Mouse (Mus musculus) B cell, adult 2 months (primary cell): ENCODE data around the gene Naaladl2.
"Not testable (repeated sequence)": the region's sequence is repeated elsewhere in the genome, so short reads cannot be mapped to it uniquely, and the experiment has no call there.

Source experiments
- DNase-seq, 2 experiments: peaks; one replicate each; pipeline ENCODE4 v3.0.0; 2022

Naaladl2 gene

DNA sequence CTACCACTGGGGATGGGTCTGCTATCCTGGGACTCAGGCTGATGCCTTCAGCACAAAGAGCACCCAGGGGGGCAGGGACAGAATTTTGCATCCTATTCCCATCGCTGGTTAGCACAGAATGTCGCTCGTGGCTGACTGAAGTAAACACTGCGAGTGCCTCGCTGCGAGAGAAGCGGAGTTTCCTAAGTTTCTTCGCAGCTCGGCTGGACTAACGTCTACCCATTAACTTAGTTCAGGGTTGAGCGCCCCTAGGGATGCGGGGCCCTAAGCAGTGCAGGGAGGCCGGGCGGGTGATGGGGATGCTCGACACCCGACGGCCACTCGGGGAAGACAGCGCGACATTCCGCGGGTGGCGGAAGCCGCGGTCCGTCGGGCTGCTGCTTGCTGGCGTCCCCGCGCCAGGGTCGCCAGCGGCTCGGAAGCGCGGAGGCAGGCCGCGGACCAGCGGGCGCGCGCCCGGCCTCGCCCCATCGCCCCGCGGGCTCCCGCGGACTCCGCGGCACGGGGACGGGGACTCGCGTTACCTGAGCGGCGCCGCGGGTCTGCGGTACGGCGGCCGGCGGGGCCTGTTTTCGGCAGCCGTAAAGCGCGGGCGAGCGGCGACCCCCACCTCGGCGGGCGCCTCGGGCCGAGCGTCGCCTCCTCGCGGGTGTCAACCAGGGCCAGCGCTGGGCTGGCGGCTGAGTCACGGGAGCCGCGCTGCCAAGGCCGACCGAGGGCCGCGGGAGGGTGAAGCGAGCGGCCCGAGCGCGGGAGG lies at the start of gene Naaladl2:
TSS of gene Naaladl2 (minus strand) at position 707 of the 757 bp plus-strand sequence.
- DNase-seq = no peak

GRCm38 (mm10) chr3:25151721-25152120 lies 7.7 kb upstream of the Naaladl2 start:
- DNase-seq = no peak

DNA sequence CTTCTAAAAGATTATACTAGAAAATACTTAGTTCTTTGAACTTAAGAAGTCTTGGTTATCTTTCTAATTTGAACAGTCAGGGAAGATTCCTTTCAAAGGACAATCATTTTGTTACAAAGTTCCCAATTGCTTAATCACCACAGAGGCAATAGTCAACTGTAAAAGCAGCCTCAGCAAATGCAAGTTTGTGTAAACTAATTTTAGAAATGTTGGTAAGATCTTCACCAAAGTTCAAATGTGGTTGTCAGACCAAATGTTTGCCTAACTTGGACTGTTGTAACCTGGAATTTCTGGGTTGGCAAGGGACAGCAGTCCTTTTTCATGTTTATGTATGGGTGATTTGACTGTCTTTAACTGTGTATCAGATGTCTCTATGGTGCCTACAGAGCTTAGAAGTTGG lies 3.2 kb upstream of the Naaladl2 start:
- no peak for DNase-seq

- no peak for DNase-seq
Observed at GRCm38 (mm10) chr3:25144961-25145697, 1.1 kb upstream of the Naaladl2 start.

GRCm38 (mm10) chr3:25143111-25143510 lies 950 bp downstream of the Naaladl2 start:
- no peak for DNase-seq

GRCm38 (mm10) chr3:25131848-25132247 lies 12.2 kb downstream of the Naaladl2 start:
- no peak for DNase-seq

GRCm38 (mm10) chr3:25127864-25128263 lies 16.2 kb downstream of the Naaladl2 start:
- no peak for DNase-seq

DNA sequence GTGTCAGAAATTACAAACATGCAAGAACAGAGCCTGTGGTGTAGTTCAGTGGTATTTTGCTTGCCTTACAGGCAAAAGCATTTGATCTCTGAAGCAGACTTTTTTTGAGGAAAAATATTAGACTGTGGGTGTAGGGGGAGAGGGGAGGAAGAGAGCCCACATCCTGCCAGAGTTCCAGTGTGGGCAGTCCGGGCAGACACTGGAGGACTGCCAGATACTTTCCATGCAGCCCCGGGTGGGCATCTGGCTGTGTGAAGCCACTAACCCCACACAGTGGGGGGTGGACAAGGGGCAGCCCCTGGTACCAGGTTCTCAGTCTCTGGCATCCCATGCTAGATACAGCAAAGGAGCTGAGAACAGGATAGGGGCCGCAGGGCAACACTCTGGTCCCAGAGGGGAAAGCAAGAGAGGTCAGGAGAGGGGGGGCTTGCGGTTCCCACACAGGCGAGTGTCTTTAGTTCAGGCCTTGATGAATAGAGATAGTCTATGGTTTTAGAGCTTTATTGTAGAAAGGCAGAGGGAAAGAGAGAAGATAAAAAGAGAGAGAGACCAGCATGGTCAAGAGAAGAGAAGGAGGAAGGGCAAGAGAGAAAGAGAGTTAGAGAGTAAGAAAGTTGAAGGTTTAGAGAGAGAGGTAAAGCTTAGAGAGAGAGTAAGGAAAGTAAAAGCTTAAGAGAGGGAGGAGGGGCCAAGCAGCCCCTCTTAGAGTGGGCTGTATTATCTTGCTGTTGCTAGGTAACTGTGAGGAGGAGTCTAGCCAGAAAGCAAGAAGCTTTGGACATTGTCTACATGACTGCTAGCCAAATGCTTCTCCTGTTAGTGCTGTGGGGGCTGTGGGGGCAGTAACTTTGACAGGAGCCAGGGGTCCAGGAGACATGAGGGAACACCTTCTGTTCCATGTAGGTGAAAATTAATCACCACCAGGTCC lies 18.9 kb downstream of the Naaladl2 start:
- DNase-seq = no peak

DNA sequence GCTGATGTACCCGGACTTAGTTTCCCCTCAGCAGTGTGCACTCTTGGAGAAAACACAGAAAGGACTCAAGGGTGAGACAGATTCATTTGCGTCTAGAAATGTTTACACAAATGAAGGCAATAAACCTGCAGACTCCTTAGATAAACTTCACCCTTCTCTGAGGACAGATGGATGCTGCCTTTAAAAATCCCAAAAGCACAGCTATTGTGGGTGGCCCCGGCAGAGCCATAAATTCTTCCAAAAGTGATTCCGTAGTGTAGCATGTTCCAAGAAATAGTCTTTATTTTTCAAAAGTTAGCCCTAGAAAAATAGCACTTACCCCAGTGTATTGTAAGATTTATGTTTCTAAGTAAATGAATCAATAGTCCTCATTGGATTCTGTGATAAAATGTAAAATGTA lies 31.0 kb downstream of the Naaladl2 start:
- DNase-seq = no peak

GRCm38 (mm10) chr3:25108997-25109396 lies 35.1 kb downstream of the Naaladl2 start:
- no peak for DNase-seq

DNA sequence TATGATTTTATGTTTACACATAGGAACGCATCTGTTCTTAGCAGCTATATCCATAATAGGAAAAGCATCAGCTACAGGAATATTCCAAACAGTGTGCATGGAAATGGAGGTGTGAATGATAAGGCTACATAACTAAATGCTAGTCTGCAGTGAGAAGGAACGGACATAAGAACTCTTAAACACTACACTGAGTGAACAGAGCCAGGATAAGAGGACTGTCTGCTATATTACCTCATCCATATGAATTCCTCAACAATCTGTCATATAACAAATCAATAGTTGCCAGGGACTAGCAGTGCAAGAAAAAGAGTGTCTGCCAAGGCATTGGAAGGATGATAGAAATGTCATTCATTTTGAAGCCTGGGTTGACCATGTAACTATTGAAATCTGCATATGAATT lies 51.1 kb downstream of the Naaladl2 start:
- DNase-seq = no peak

DNA sequence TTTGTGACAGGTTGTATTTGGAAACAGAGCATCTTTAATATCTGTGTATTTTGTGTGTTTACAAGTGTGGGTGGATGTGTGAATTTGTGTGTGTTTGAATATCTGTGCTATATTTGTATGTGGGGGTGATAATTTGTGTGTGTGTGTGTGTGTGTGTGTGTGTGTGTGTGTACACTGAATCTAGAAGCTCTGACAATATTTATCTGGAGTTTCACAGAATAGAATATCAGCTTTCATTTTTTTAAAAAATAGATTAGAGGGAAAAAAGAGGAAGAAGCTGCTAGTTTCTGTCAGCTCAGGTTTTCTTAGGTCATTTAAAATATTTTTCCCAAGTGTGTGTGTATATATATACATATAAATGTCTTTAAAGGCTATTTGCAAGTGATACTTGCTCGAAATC lies 68.3 kb downstream of the Naaladl2 start:
- no peak for DNase-seq

DNA sequence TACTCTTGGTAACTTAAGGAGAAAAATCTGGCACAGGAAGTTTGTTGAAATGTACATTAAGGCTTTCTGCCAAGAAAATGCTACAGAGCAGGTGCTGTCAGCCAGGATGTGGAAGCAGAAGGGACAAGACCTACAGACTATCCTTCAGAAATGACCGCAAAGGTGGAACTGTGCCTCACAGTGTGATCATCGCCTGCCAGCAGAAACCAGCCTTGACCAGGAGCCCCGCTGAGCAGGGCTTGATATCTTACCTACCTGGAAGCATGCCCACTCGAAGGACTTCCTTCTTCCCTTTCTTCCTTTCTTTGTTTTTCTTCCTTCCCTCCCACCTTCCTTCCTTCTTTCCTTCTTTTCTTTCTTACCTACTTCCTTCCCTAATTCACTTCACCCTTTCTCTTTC lies 69.8 kb downstream of the Naaladl2 start:
- DNase-seq = no peak

DNA sequence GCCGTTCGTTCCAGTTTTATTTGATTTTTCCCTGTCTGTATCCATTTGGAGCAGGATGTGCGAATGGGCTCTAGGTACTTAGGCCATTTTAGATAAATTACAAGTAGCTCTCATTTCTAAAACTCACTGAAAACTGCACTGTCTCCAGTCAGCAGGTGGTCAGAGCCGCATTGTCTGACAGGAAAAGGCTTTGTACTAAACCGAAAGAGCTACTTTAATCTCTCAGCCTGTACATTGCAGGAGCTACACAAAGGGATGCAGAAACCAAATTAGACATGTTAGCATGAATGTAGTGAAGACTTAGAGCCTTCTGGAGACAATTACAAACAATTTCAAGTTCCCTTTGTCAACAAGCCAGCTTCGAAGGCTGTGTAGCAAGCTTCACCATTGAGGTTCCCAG lies 70.2 kb downstream of the Naaladl2 start:
- no peak for DNase-seq

GRCm38 (mm10) chr3:25063217-25063616 lies 80.8 kb downstream of the Naaladl2 start:
- DNase-seq = no peak

- no peak for DNase-seq
Observed at GRCm38 (mm10) chr3:25052975-25053374, 91.1 kb downstream of the Naaladl2 start.

DNA sequence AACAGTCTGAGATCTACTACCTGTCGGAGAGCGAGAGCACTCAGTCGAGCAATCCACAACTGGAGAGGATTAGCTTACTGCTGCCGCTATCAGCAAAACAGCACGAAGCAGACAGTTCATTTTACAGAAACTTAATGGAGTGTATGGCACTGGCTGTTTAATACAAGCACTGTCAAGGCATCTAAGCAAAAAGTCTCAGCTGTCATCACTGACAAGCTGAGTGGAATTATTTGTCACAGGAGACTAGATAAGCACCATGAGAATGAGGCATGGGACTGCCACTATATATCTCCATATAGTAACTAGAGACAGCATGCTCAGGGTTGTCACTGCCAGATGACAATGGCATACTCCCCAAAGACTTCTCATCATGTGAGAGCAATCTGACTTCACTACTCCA lies 124.1 kb downstream of the Naaladl2 start:
- DNase-seq = no peak

DNA sequence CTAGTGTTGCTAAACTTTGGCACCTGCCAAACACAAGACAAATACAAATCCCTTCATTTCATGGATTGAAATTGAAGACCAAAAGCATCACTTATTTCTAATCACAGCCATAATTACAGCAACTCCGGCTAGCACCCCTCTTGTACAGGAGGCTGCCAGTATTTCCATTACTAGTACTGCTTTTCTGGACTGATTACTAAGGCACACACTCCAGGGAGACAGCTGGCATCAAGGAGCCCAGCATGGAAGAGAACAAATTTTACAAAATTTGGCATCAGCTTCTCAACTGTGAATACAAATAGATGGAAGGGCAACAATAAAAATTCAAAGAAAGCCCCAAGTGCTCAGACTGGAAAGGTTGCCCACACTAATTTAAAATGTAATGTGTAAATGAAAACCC lies 133.3 kb downstream of the Naaladl2 start:
- no peak for DNase-seq

DNA sequence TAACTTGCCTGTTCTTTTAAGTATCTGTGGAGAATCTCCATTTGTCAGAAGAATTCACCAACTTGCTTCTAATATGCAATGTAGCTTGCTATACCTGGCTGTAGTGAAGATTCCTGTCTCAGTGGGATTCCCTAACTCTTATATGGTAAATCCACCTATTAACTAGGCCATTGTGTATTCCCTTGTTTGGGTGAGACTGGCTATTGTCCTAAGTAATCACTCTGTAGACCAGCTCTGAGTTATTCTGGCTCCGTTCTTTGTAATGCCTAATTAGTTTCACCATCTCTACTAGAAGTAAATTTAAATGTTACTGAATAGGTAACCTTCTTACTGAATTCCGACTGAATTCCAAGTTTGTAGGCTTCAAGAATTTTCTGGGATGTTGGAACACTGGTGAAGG lies 137.3 kb downstream of the Naaladl2 start:
- DNase-seq = not testable (repeated sequence)

DNA sequence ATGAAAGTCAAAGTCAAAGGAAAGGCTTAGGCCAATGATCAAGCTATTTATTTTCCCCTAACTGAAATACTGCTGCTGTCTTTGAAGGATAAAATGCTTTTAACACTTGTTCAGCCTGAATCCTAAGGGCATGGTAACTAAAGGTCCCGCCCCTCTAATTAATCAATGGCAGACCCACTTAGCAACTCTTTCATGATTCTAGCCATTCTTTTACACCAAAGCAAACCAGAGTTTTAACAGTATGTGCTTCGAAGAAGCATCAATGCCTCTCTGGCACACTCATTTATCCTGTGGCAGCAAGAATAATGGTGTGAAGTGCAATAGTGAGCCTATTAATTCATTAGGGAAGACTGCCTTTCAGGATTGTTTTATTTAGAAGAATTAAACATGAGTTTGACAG lies 151.5 kb downstream of the Naaladl2 start:
- DNase-seq = no peak

- no peak for DNase-seq
Observed at GRCm38 (mm10) chr3:24992078-24992477, 152.0 kb downstream of the Naaladl2 start.

DNA sequence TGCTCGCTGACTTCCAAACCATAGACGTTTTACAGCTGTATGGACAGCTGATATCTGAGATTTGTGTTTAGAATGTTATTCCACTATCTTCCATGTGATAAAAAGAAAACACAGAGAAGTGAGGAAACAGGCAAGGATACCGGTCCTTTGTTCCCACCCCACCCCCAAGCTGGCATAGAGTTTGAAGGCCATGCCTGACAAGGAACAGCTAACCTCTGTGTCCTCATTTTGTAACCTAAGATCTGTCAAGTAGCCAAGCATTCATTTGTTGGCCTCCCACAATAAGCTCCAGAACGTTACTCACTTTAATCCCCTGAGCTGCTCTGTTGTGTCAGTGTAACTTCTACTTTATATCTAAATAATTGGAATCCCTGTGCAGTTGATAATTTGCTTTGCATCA lies 161.9 kb downstream of the Naaladl2 start:
- DNase-seq = no peak

DNA sequence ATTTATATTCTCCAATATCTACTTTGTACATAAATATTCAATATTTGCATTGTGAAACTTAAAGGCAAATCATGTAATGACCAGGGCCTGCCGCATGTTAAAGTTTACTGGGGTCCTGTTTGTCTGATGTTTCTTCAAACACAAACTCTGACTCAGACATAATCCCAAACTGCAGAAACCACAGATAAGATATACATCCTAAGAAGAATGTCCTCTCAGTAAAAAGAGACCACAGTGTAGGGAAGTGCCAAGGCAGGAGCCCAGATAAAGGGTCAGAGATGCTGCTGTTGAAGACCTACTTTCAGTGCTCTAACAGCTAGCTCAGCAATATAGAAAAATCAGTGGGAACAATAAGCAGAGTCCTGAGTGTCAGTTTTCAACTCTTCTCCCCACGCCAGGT lies 201.9 kb downstream of the Naaladl2 start:
- DNase-seq = no peak
